Mouse (Mus musculus) skeletal muscle tissue, postnatal 0 days (tissue): ENCODE measurements around the gene Stk24. TPM values are rescaled to one million over a fixed set of nuclear protein-coding genes. Genes with fewer than 3 reads are reported as not detected.

ENCODE experiments used
- polyA plus RNA-seq: library from polyadenylated mRNA; unstranded; fragments of >200 nt; fragmentation: Nextera tagmentation; extraction: Ambion mirVana; gene quantifications from 2 replicates; pipeline ENCODE4 v1.2.1, GENCODE M21; 2015

Stk24 gene
- polyA plus RNA-seq, result 19.3 and 20.0 TPM in 2 replicates

GRCm38 (mm10) chr14:121379827-121380145 is at the start of gene Stk24:
Gene Stk24 (minus strand): TSS chr14:121380011.

Other genes starting within 250 kb of the Stk24 start
- 0.28 TPM in 1 of 2 replicates, not detected in the other for gene Slc15a1, start 125.2 kb upstream of the Stk24 start, polyA plus RNA-seq